In the genomic region with DNA sequence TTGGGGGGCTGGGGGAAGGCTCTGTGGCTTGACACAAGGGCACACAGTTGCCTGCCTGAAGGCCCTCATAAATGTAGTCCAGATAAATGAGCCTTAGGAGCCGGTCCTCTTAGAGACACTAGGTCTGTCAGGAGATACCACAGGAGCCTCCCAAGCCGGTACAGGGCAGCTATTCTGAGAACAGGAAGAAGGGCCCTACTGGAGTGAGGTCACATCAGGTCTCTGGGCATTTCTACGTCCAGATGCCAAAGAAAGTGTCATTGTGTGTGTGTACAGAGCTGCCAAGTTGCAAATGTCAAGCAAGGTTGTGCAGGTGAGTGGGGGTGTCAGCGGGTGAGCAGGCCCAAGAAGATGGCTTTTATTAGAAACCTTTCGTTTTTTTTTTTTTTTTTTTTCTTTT, we compare ENCODE assay signal across 21 mouse cellular contexts. TPM values are rescaled to one million over a fixed set of nuclear protein-coding genes. Genes with fewer than 3 reads are reported as not detected.
DNase-seq lines count a peak whose midpoint lies in the region.
"Had no signal": no experiment of that assay in that cellular context is flagged by ENCODE, and none has a peak within 500 bp of the region (broad histone marks: within the 10 kb centered on the region; RNA-seq: fewer than 3 reads in every experiment).

No protein-coding gene starts in this region.

- WGBS in heart, embryonic 10.5 days: 31% methylated on average over 5 of the region's 5 CpGs

- intact Hi-C loops in left cerebral cortex, postnatal 4 days (cut with DNase I): no loop called here

- H3K27me3 ChIP-seq in heart, embryonic 10.5 days (ENCODE audit: insufficient read depth, poor library complexity, severe bottlenecking): peaks cover 31% of the 10 kb centered on the region

- peaks cover 40% of the 10 kb centered on the region for H3K4me1 ChIP-seq in heart, embryonic 10.5 days

- no peak overlapping the region for H3K27ac ChIP-seq in heart, embryonic 10.5 days
- H3K27ac ChIP-seq: forebrain, embryonic 12.5 days; heart, embryonic 15.5 days; hindbrain, embryonic 13.5 days; layer of hippocampus, adult 2 months; liver, embryonic 12.5 days; neural tube, embryonic 12.5 days had no signal

- no peaks in the 10 kb centered on the region for H3K9me3 ChIP-seq in heart, embryonic 10.5 days
- H3K9me3 ChIP-seq: forebrain, embryonic 12.5 days; heart, embryonic 15.5 days; hindbrain, embryonic 13.5 days; limb, embryonic 10.5 days; liver, embryonic 12.5 days; neural tube, embryonic 12.5 days had no signal

- H3K36me3 ChIP-seq in heart, embryonic 10.5 days: no peaks in the 10 kb centered on the region
- H3K36me3 ChIP-seq: forebrain, embryonic 12.5 days; heart, embryonic 15.5 days; hindbrain, embryonic 13.5 days; limb, embryonic 10.5 days; liver, embryonic 12.5 days; neural tube, embryonic 12.5 days had no signal

- peak; percentile 97 for DNase-seq in heart, adult 11 months
- DNase-seq in heart, embryonic 10.5 days (ENCODE audit: low spot score): no peak
- DNase-seq in kidney, adult 9 months: peak; percentile 52
- no peak for DNase-seq in kidney, postnatal 4 days
- DNase-seq in adipocyte (ENCODE audit: low spot score): peak; percentile 43
- peak; percentile 39 for DNase-seq in kidney, postnatal 14 days
- DNase-seq in spleen, postnatal 14 days (ENCODE audit: low spot score in 2 of 2): no peak
- no peak for DNase-seq in left cerebral cortex, postnatal 4 days
- DNase-seq: B cell, adult 2 months; cerebellum, adult 11-12 months; cerebellum, postnatal 36 days; lung, embryonic 14.5 days; spleen, adult 18-20 months; thymus, postnatal 36 days had no signal

- no peak overlapping the region for H3K4me3 ChIP-seq in heart, embryonic 10.5 days
- H3K4me3 ChIP-seq: layer of hippocampus, adult 2 months had no signal

RNA-seq across cellular contexts. Expression of gene Phospho1, which starts 28.7 kb away (rescaled TPM):
- 0.31 and 0.42 TPM in 2 replicates for polyA plus RNA-seq in heart, embryonic 10.5 days (2016; fragmentation: Nextera tagmentation; extraction: Ambion mirVana)
- 1 to 10 TPM; 2.4 to 3.1 TPM for total RNA-seq in left cerebral cortex, postnatal 4 days (2021)
- polyA plus RNA-seq: forebrain, embryonic 12.5 days; hindbrain, embryonic 13.5 days; limb, embryonic 10.5 days; lung, embryonic 14.5 days; neural tube, embryonic 12.5 days had no signal

RNA-seq across cellular contexts. Expression of gene Gngt2, which starts 41.4 kb away (rescaled TPM):
- polyA plus RNA-seq in heart, embryonic 10.5 days (2016; fragmentation: Nextera tagmentation; extraction: Ambion mirVana): 43.2 and 60.8 TPM in 2 replicates
- 1 to 10 TPM in 1 of 2 experiments, under 1 TPM in 1; 0.72 to 1.8 TPM for total RNA-seq in left cerebral cortex, postnatal 4 days (2021)

RNA-seq across cellular contexts. Expression of gene Abi3, which starts 46.7 kb away (rescaled TPM):
- polyA plus RNA-seq in heart, embryonic 10.5 days (2016; fragmentation: Nextera tagmentation; extraction: Ambion mirVana): 26.6 and 32.4 TPM in 2 replicates
- 1 to 10 TPM; 1.5 to 1.9 TPM for total RNA-seq in left cerebral cortex, postnatal 4 days (2021)

Comparison
In these comparisons a context has a peak if more than half of its experiments do, and no peak if none do; other contexts are left out.
1. DNase-seq: peak in heart, adult 11 months (single experiment), kidney, adult 9 months (single experiment), adipocyte (single experiment) and kidney, postnatal 14 days (single experiment); none in heart, embryonic 10.5 days (single experiment), kidney, postnatal 4 days (0 of 2), spleen, postnatal 14 days (0 of 2) and left cerebral cortex, postnatal 4 days (single experiment).